Mouse (Mus musculus): ENCODE data around the gene H2afx.

DNA sequence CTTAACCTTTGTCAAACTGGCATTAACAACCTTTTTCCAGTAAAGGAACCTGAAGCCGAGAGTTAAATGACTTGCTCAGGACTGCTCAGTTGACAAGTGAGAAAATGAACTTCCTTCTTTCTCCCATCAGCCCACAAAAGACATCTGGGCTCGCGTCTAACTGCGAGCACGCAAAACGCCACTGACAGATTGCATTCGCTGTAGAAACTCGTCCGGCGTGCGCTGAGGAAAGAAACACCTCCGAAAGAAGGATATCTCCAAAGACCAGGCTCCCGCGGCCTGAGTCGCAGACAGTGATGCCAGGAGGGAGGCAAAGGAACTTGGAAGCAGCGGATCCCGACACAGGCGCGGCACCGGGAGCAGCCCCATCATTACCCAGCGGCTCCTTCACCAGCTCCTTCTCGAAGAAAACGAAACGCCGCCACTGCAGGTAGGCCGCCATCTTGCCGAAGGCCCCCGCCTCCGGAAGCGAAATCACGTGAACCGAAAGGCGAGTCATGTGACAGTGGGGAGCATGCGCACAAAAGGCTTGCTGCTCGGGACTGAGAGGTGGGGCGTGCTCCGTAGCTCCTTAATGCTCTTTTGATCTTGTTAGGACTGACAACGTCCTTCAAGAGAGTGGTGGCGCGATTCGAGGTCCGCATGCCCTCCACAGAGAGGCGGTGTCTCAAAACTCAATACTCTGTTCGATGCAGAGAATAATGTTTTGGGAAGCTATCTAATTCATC, 26.9 kb downstream of the H2afx start, which contains the start of gene Vps11:
- TF ChIP-seq GATA1 (IDR thresholded peaks at IDR 0.05; ENCODE audit: low read length): no peak
- TF ChIP-seq TAL1 (IDR thresholded peaks at IDR 0.05; ENCODE audit: low read length): no peak
